Mouse (Mus musculus) megakaryocyte, embryonic 14.5 days (primary cell): ENCODE results near the gene Tle3. TPM values are rescaled to one million over a fixed set of nuclear protein-coding genes. Genes with fewer than 3 reads are reported as not detected.
A peak's percentile ranks its signal among the peaks of the same experiment; 100 is the strongest.

ENCODE experiments used
- H3K27me3 ChIP-seq: replicated peaks from 2 replicates; pipeline ENCODE3; 2012; ENCODE audit warnings: inconsistent platforms
- H3K36me3 ChIP-seq: replicated peaks from 2 replicates; pipeline ENCODE3; 2012; ENCODE audit warnings: low read length, inconsistent platforms, mixed read lengths
- H3K4me1 ChIP-seq: 2 replicates; pipeline ENCODE4 v1.6.1; 2012; ENCODE audit warnings: inconsistent platforms
- H3K4me3 ChIP-seq: replicated peaks from 2 replicates; pipeline ENCODE3; 2012; ENCODE audit warnings: moderate library complexity, mild to moderate bottlenecking, inconsistent platforms
- H3K9me3 ChIP-seq: 2 replicates; pipeline ENCODE4 v1.6.1; 2012; ENCODE audit warnings: inconsistent platforms
- FLI1 ChIP-seq: IDR thresholded peaks from 2 replicates; pipeline ENCODE4 v1.6.1; 2012; ENCODE audit warnings: low read length, inconsistent platforms, mixed read lengths
- GATA1 ChIP-seq: IDR thresholded peaks from 3 replicates; pipeline ENCODE4 v1.6.1; 2012; ENCODE audit warnings: mixed read lengths, low read length, inconsistent platforms, borderline replicate concordance
- polyA plus RNA-seq: library from polyadenylated mRNA; stranded (reverse); fragments of >175 nt; gene quantifications from 2 replicates; pipeline ENCODE4 v1.2.3, GENCODE M21; 2012; ENCODE audit warnings: low replicate concordance; ENCODE audit not compliant: insufficient read depth

Gene Tle3
- polyA plus RNA-seq, 1 experiment = 60.7 TPM

- peak overlapping the region; percentile 87 for H3K4me3 ChIP-seq
- H3K36me3 ChIP-seq = no peaks in the 10 kb centered on the region
- TF ChIP-seq GATA1 (no peak), FLI1 (no peak)
- peaks cover 56% of the 10 kb centered on the region for H3K4me1 ChIP-seq
- H3K27me3 ChIP-seq = peaks cover 66% of the 10 kb centered on the region
- no peaks in the 10 kb centered on the region for H3K9me3 ChIP-seq
These were observed 2.6 kb upstream of the Tle3 start for GRCm38 (mm10) chr9:61369316-61370273.

GRCm38 (mm10) chr9:61370454-61370888 lies 1.7 kb upstream of the Tle3 start:
- H3K4me3 ChIP-seq = peak overlapping the region; percentile 96
- no peak for TF ChIP-seq GATA1
- no peaks in the 10 kb centered on the region for H3K9me3 ChIP-seq
- H3K4me1 ChIP-seq = peaks cover 63% of the 10 kb centered on the region
- H3K27me3 ChIP-seq = peaks cover 59% of the 10 kb centered on the region
- peaks cover 3% of the 10 kb centered on the region for H3K36me3 ChIP-seq

- H3K9me3 ChIP-seq = no peaks in the 10 kb centered on the region
- H3K4me3 ChIP-seq = peak overlapping the region; percentile 96
- H3K4me1 ChIP-seq = peaks cover 69% of the 10 kb centered on the region
- peaks cover 52% of the 10 kb centered on the region for H3K27me3 ChIP-seq
- peaks cover 8% of the 10 kb centered on the region for H3K36me3 ChIP-seq
- no peak for TF ChIP-seq FLI1
These were observed 1.0 kb upstream of the Tle3 start for GRCm38 (mm10) chr9:61370889-61371754.

GRCm38 (mm10) chr9:61372510-61372975 lies 377 bp downstream of the Tle3 start:
- peaks cover 40% of the 10 kb centered on the region for H3K27me3 ChIP-seq
- H3K9me3 ChIP-seq = no peaks in the 10 kb centered on the region
- TF ChIP-seq GATA1 (no peak), FLI1 (no peak)
- H3K4me3 ChIP-seq = peak overlapping the region; percentile 96
- peaks cover 21% of the 10 kb centered on the region for H3K36me3 ChIP-seq
- H3K4me1 ChIP-seq = peaks cover 84% of the 10 kb centered on the region

- H3K4me1 ChIP-seq = peaks cover 87% of the 10 kb centered on the region
These were observed 939 bp downstream of the Tle3 start for GRCm38 (mm10) chr9:61372976-61373633.

GRCm38 (mm10) chr9:61373634-61373941 lies 1.4 kb downstream of the Tle3 start:
- TF ChIP-seq FLI1 (no peak), GATA1 (no peak)
- Histone ChIP-seq H3K36me3 (peaks cover 29% of the 10 kb centered on the region), H3K4me1 (peaks cover 87% of the 10 kb centered on the region), H3K9me3 (no peaks in the 10 kb centered on the region), H3K27me3 (peaks cover 33% of the 10 kb centered on the region), H3K4me3 (peak overlapping the region; percentile 96)

More at GRCm38 (mm10) chr9:61372976-61373633, 939 bp downstream of the Tle3 start:
- Histone ChIP-seq H3K9me3 (no peaks in the 10 kb centered on the region), H3K36me3 (peaks cover 24% of the 10 kb centered on the region), H3K27me3 (peaks cover 36% of the 10 kb centered on the region), H3K4me3 (peak overlapping the region; percentile 96)
- TF ChIP-seq FLI1 (no peak), GATA1 (no peak)

GRCm38 (mm10) chr9:61373942-61374900 lies 2.1 kb downstream of the Tle3 start:
- H3K27me3 ChIP-seq = peaks cover 30% of the 10 kb centered on the region
- peak overlapping the region; percentile 96 for H3K4me3 ChIP-seq
- peaks cover 35% of the 10 kb centered on the region for H3K36me3 ChIP-seq

GRCm38 (mm10) chr9:61375002-61375401 lies 2.8 kb downstream of the Tle3 start:
- Histone ChIP-seq H3K4me1 (peaks cover 87% of the 10 kb centered on the region), H3K27me3 (peaks cover 27% of the 10 kb centered on the region), H3K4me3 (peak overlapping the region; percentile 96), H3K36me3 (peaks cover 42% of the 10 kb centered on the region), H3K9me3 (no peaks in the 10 kb centered on the region)
- no peak for TF ChIP-seq GATA1
- no peak for TF ChIP-seq FLI1

More at GRCm38 (mm10) chr9:61373942-61374900, 2.1 kb downstream of the Tle3 start:
- H3K4me1 ChIP-seq = peaks cover 87% of the 10 kb centered on the region
- no peak for TF ChIP-seq GATA1
- no peaks in the 10 kb centered on the region for H3K9me3 ChIP-seq
